Mouse (Mus musculus) gastrocnemius, postnatal 14 days (tissue): ENCODE measurements around the gene Ctrb1. TPM values are rescaled to one million over a fixed set of nuclear protein-coding genes. Genes with fewer than 3 reads are reported as not detected.

Experiments used
- DNase-seq: peaks from one replicate; pipeline ENCODE4 v3.0.0; 2021; ENCODE audit warnings: mixed read lengths
- intact Hi-C: fragments of 180-260 bp; cut with DNase I; formaldehyde crosslinking; loops from one replicate; pipeline ENCODE4 v1.15.1; 2025; ENCODE audit warnings: low total_unique reads
- total RNA-seq, 2 experiments: library from RNA; stranded (reverse); gene quantifications; 2 replicates each; pipeline ENCODE4 v1.2.3; 2021

Ctrb1 gene
- total RNA-seq, 2 experiments from 2014 or later: 0.44 TPM; not detected in 1

GRCm38 (mm10) chr8:111718937-111719336 is 28.1 kb upstream of the Ctrb1 start:
- intact Hi-C loops: no loop called here
- peak; percentile 3 for DNase-seq

DNA sequence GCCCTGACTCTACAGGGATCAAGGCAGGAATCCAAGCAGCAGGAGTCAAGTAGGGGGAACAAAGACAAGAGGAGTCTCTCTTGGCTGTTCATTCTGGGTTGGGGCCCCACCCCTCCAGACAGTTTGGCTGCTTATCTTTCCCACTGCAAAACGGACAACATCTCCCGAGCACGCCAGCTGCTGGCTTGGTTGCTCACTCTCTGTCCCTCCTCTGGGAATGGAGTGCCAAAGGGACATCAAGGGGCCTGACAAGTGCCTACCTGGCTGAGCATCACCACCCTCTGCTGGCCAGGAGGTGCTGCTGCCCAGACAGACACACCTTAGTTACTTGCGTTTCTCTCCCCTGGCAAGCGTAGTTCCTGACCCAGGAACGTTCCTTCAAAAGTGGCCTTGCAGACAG is 27.1 kb upstream of the Ctrb1 start:
- peak; percentile 56 for DNase-seq
- intact Hi-C loops: no loop called here

GRCm38 (mm10) chr8:111717488-111717792 is 26.6 kb upstream of the Ctrb1 start:
- DNase-seq: no peak
- intact Hi-C loops: no loop called here

DNA sequence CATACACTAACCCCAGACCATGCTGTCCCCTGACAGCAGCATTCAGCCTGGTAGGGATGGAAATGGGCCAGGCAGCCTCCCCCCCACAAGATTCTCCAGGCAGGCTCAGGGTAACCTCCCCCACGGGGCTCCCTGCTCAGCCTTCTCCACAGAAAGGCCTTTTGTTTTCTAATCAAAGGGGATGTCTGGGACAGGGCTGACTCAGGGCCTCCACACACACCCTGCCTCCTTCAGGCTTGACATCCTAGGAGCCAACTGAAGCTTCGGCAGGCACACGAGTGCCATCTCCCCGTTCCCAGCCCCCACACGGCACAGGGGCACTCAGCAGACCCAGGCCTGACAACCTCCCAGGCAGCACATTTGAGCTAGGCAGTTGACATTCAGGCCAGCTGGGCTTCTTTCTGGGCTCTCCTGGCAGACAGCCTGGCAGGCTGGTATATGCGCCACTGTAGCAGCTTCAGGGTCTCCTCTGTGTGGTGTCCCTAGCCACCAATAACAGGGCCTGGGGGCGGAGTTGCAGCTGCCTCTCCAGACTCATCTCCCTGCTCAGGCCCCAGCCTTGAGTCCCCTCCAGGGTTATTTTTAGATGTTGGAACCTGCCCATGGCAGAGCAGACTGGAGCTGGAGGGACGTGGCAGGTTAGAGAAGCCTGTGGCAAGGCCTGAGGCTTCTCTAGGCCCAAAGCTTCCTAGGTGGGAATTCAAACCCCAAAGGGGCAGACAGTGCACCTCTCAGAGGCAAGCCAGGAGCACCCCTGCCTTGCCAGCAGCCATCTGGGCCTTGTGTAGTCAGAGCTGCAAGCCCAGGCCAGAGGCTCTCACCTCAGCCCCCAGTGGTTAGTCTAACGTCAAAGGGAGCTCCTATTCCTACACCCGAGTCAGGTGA is 26.0 kb upstream of the Ctrb1 start:
- intact Hi-C loops: no loop called here
- peak; percentile 89 for DNase-seq

GRCm38 (mm10) chr8:111715514-111715913 is 24.7 kb upstream of the Ctrb1 start:
- no peak for DNase-seq
- intact Hi-C loops: no loop called here

- intact Hi-C loops: loop anchor here (5.0 kb wide), 1 partner anchor 113 kb away; no protein-coding TSS in a partner anchor
Measured at GRCm38 (mm10) chr8:111714295-111714694, 23.5 kb upstream of the Ctrb1 start.

DNA sequence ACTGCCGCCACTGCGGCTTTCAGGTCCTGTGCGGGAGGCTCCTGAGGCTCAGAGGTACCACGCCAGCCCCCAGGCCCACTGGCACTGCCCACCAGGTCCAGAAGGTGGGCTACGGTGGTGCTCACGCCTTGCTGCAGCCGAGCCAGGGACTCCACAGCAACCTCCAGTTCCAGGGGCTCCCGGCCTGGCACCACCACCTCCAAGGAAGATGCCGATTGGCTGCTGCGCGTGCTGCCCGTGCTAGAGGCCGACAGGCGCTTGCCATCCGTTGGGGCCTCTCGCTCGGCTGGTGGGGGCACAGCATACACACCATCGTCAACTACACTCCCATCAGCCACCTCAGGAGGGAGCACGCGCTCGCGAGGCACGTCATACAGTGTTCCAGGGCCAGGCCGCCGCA is 23.0 kb upstream of the Ctrb1 start:
- no peak for DNase-seq
- intact Hi-C loops: loop anchor here (5.0 kb wide), 1 partner anchor 113 kb away; no protein-coding TSS in a partner anchor

More at GRCm38 (mm10) chr8:111714295-111714694, 23.5 kb upstream of the Ctrb1 start:
- DNase-seq: no peak

GRCm38 (mm10) chr8:111713291-111713690 is 22.5 kb upstream of the Ctrb1 start:
- intact Hi-C loops: loop anchor here (5.0 kb wide), 1 partner anchor 114 kb away; no protein-coding TSS in a partner anchor
- no peak for DNase-seq

GRCm38 (mm10) chr8:111712588-111712987 is 21.8 kb upstream of the Ctrb1 start:
- peak; percentile 79 for DNase-seq
- intact Hi-C loops: loop anchor here (5.0 kb wide), 1 partner anchor 115 kb away; no protein-coding TSS in a partner anchor

GRCm38 (mm10) chr8:111712135-111712534 is 21.3 kb upstream of the Ctrb1 start:
- intact Hi-C loops: loop anchor here (5.0 kb wide), 1 partner anchor 115 kb away; no protein-coding TSS in a partner anchor

DNA sequence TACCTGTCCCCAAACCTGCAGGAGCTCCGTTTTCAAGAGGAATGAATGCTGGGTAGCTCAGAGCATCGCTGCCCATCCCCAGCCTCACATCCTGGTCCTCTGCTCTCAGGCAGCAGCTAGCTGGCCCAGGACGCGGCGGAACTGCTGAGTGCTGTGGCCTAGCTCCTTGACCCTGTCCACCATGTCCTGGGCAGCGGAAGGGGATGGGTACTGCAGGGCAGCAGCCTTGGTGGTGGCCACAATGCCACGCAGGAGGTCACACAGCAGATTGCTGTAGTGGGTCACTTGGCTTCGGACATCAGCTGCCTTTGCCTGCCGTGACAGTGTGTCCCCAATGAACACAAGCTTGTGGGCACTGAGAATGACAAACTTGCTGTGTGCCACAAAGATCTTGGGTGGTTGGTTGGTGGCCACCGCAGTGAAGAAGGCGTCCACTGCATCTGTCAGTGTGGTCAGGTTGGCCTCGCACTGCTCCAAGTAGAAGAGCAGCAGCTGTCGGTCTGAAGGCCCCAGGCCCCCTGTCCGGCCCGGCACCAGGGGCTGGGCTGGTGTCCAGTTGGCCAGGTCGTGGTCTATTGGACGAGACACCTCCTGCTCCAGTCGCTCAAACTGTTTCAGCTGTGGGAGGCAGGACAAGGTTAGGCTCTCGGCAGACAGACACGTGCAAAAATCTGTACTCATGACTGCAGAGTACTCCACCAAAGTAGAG is 20.1 kb upstream of the Ctrb1 start:
- DNase-seq: peak; percentile 62
- intact Hi-C loops: loop anchor here (5.0 kb wide), 1 partner anchor 116 kb away; no protein-coding TSS in a partner anchor

More at GRCm38 (mm10) chr8:111712135-111712534, 21.3 kb upstream of the Ctrb1 start:
- DNase-seq: no peak

DNA sequence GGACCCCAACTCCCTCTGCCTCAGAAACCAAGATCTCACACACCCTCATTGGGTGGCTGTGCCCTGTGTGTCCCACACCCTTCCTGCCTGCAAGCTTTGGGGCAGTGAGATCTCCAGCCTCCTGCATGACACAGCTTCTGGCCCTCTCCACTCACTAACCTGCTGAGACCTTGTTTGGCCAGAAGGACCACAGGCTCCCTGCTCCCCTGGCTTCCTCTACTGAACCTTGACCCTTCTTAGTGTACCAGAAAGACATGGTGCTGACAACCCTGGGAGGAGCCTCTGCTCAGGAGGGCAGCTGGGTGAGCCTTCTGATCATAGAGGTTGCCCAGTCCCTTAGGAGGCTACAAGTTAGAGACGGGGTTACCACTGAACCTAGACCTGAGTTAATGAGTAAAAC is 18.4 kb upstream of the Ctrb1 start:
- intact Hi-C loops: no loop called here
- no peak for DNase-seq

DNA sequence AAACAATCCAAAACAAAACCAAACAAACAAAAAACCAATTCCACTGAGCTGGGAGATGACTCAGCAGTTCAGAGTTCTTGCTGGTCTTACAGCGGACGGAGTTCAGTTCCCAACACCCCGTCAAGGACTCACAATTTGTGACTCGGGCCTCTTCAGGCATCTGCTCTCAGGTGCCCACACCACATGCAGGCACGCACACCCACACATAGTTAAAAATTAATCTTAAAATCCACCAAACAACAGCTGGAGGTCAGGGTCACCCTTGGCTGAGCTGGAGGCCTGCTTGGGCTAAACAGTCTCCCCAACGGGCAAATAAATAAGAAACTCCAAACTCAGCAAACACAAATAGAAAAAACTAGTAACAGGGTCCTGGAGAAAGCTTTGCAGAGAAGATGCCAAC is 17.5 kb upstream of the Ctrb1 start:
- no peak for DNase-seq
- intact Hi-C loops: no loop called here

DNA sequence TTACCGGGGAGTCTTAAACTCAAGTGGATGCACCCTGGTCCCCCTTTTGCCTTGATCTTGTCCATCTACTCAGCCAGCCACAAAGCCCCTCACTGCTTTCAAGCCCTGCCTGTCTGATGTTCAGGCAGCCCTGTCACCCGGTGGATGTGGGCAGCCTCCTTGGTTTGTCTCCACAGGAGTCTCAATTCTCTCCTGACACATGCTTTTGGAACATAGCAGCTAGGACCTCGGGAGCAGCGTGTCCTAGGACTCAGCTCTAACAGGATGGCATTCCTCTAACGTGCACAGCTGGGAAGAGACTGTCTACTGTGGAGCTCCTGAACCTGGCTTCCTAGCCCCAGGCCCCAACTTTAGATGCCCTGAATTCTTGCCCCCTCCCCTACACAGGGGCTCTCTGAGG is 14.9 kb upstream of the Ctrb1 start:
- intact Hi-C loops: no loop called here
- no peak for DNase-seq

- intact Hi-C loops: no loop called here
- no peak for DNase-seq
Measured at GRCm38 (mm10) chr8:111705222-111705621, 14.4 kb upstream of the Ctrb1 start.

- DNase-seq: no peak
- intact Hi-C loops: no loop called here
Measured at GRCm38 (mm10) chr8:111704585-111704984, 13.8 kb upstream of the Ctrb1 start.

GRCm38 (mm10) chr8:111701380-111701779 is 10.6 kb upstream of the Ctrb1 start:
- intact Hi-C loops: no loop called here
- DNase-seq: no peak

DNA sequence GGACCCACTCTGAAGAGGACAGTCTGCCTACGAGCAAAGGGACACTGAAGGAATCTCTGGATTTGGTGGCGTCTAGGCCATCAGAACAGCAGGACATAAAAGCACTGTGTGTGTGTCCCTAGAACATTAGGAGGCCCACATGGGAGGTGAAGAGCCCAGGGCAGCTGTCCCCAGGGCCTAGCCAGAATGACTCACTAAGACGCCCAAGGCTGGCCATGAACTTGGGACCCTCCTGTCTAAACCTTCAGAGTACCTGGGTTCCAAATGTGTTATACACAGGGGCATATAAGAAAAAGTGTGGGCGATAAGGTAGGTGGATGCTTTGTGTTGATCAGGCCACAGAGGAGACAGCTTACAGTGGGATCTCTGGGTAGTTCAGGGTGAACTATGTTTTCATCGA is 9.9 kb upstream of the Ctrb1 start:
- DNase-seq: no peak
- intact Hi-C loops: no loop called here

- DNase-seq: no peak
- intact Hi-C loops: no loop called here
Measured at GRCm38 (mm10) chr8:111700201-111700600, 9.4 kb upstream of the Ctrb1 start.

DNA sequence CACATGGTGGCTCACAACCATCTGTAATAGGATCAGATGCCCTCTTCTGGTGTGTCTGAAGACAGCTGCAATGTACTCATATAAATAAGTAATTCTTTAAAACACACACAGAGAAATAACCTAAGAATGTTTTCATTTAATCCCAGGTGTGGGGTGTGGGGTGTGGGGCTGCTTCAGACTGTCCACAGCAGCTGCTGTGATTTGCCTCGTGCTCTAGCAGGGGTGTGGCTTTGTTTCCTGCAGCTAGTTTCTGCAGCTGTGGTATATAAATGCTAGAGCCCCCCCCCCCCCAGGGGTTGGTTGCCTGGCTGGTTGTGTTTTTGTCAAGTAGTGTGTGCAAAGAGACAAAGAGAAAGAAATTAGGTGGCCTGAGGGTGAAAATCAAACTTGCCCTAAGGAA is 8.2 kb upstream of the Ctrb1 start:
- intact Hi-C loops: no loop called here
- no peak for DNase-seq

- no peak for DNase-seq
- intact Hi-C loops: no loop called here
Measured at GRCm38 (mm10) chr8:111697655-111698054, 6.8 kb upstream of the Ctrb1 start.
